Comparison of ENCODE assay signal across 8 mouse cellular contexts in the genomic region with DNA sequence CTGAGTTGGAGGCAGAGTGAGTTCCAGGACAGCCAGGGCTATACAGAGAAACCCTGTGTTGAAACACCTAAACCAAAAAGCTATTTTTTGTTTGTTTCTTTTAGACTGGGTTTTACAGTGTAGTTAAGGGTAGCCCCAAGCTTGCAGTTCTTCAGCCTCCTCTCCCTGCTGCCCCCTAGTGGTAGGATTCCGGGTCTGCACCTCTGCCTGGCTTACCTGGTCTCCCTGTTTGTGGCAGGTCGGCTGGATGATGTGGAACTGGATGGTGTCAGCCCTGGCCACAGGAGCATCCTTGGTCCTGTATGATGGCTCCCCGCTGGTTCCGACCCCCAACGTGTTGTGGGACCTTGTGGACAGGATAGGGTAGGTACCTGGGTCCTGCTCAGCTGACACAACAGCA. TPM values are rescaled to one million over a fixed set of nuclear protein-coding genes. Genes with fewer than 3 reads are reported as not detected.
DNase-seq lines count a peak whose midpoint lies in the region; ATAC-seq and TF ChIP-seq lines count a peak whose summit lies in the region.

No protein-coding gene starts in this region.

- TF ChIP-seq POLR2A in ES-Bruce4 (IDR thresholded peaks at IDR 0.05; ENCODE audit: insufficient read depth, low read length) = no peak

- TF ChIP-seq CTCF in ES-Bruce4 (IDR thresholded peaks at IDR 0.05; ENCODE audit: low read depth, low read length) = peak; percentile 98

- no peak for ATAC-seq in kidney, embryonic 16.5 days (ENCODE audit: low FRiP score, low TSS enrichment)
- no peak; the same call in 1 of the 2 replicates for ATAC-seq in intestine, embryonic 14.5 days (replicated peaks; ENCODE audit: low FRiP score, low TSS enrichment, low read depth)
- peak; percentile 88 for ATAC-seq in megakaryocyte progenitor cell, adult 5-6 weeks (replicated peaks; ENCODE audit: poor library complexity)

- peaks cover 53% of the 10 kb centered on the region for H3K36me3 ChIP-seq in kidney, embryonic 16.5 days (ENCODE audit: insufficient read depth, low read length)
- no peaks in the 10 kb centered on the region for H3K36me3 ChIP-seq in ES-Bruce4 (ENCODE audit: control insufficient read depth, insufficient read depth, low read length, poor library complexity, severe bottlenecking)
- H3K36me3 ChIP-seq in intestine, embryonic 14.5 days (ENCODE audit: control insufficient read depth, insufficient read depth, low read length) = peaks cover 80% of the 10 kb centered on the region

- no peaks in the 10 kb centered on the region for H3K9me3 ChIP-seq in kidney, embryonic 16.5 days (ENCODE audit: low read length)
- no peaks in the 10 kb centered on the region for H3K9me3 ChIP-seq in ES-Bruce4 (replicated peaks; ENCODE audit: control insufficient read depth, insufficient read depth, low read length, poor library complexity, severe bottlenecking)
- no peaks in the 10 kb centered on the region for H3K9me3 ChIP-seq in intestine, embryonic 14.5 days (ENCODE audit: control insufficient read depth, low read length)

- no peak for TF ChIP-seq EP300 in ES-Bruce4 (IDR thresholded peaks at IDR 0.05; ENCODE audit: insufficient read depth, low read depth, low read length)

- WGBS in kidney, embryonic 16.5 days = 53% methylated on average over 5 of the region's 5 CpGs
- 49% methylated on average over 5 of the region's 5 CpGs for WGBS in intestine, embryonic 14.5 days

- H3K27ac ChIP-seq in kidney, embryonic 16.5 days (ENCODE audit: low read length) = no peak overlapping the region
- no peak overlapping the region for H3K27ac ChIP-seq in ES-Bruce4 (ENCODE audit: insufficient read depth, low read length)
- H3K27ac ChIP-seq in intestine, embryonic 14.5 days (ENCODE audit: low read depth) = no peak overlapping the region

- DNase-seq in kidney, adult 18-20 months = peak; percentile 52
- DNase-seq in cerebellum, adult 11-12 months = peak; percentile 52
- DNase-seq in intestine, embryonic 14.5 days (ENCODE audit: low spot score) = peak; percentile 74
- peak; percentile 60 for DNase-seq in thymus, postnatal 25 days
- no peak for DNase-seq in frontal cortex, postnatal 10 days (ENCODE audit: low spot score in 2 of 2)

- H3K4me3 ChIP-seq in kidney, embryonic 16.5 days (ENCODE audit: low read length) = no peak overlapping the region
- H3K4me3 ChIP-seq in ES-Bruce4 (ENCODE audit: low read depth, low read length) = no peak overlapping the region
- no peak overlapping the region for H3K4me3 ChIP-seq in intestine, embryonic 14.5 days (ENCODE audit: low read depth, low read length)

- H3K4me2 ChIP-seq in kidney, embryonic 16.5 days (replicated peaks; ENCODE audit: low read depth, low read length) = no peak overlapping the region
- H3K4me2 ChIP-seq in intestine, embryonic 14.5 days (ENCODE audit: low read length) = no peak overlapping the region

- H3K4me1 ChIP-seq in kidney, embryonic 16.5 days (ENCODE audit: insufficient read depth, low read length) = peaks cover 2% of the 10 kb centered on the region; the same call in 1 of the 2 replicates
- no peaks in the 10 kb centered on the region for H3K4me1 ChIP-seq in ES-Bruce4 (ENCODE audit: control insufficient read depth, insufficient read depth, low read length)
- no peaks in the 10 kb centered on the region for H3K4me1 ChIP-seq in intestine, embryonic 14.5 days (replicated peaks; ENCODE audit: control insufficient read depth, insufficient read depth, low read length)

- no peak overlapping the region for H3K9ac ChIP-seq in kidney, embryonic 16.5 days (replicated peaks; ENCODE audit: low read length)
- H3K9ac ChIP-seq in ES-Bruce4 (ENCODE audit: low read depth, poor library complexity, severe bottlenecking) = no peak overlapping the region
- no peak overlapping the region for H3K9ac ChIP-seq in intestine, embryonic 14.5 days (ENCODE audit: low read length)

- no peaks in the 10 kb centered on the region for H3K27me3 ChIP-seq in kidney, embryonic 16.5 days (ENCODE audit: insufficient read depth, low read length)
- no peaks in the 10 kb centered on the region for H3K27me3 ChIP-seq in ES-Bruce4 (ENCODE audit: control insufficient read depth, insufficient read depth, low read length, poor library complexity, severe bottlenecking)
- no peaks in the 10 kb centered on the region for H3K27me3 ChIP-seq in intestine, embryonic 14.5 days (replicated peaks; ENCODE audit: control insufficient read depth, insufficient read depth, low read length)

RNA-seq across cellular contexts. Expression of a gene that starts 22.0 kb away (rescaled TPM):
- 0.18 and 0.39 TPM in 2 replicates for polyA plus RNA-seq in kidney, embryonic 16.5 days (2015; fragmentation: Nextera tagmentation; extraction: Ambion mirVana)
- 0.15 and 0.20 TPM in 2 replicates for polyA plus RNA-seq in ES-Bruce4 (2011; ENCODE audit: insufficient read depth, insufficient read length, low read depth, missing spikeins)
- polyA plus RNA-seq in intestine, embryonic 14.5 days (2014; fragmentation: Nextera tagmentation; extraction: Ambion mirVana) = 0.31 and 0.45 TPM in 2 replicates
- not detected in 2 replicates for total RNA-seq in megakaryocyte progenitor cell, adult 5-6 weeks (2015)
- total RNA-seq in megakaryocyte progenitor cell, adult 5-6 weeks (2017) = not detected in 2 replicates

RNA-seq across cellular contexts. Expression of a gene that starts 33.9 kb away (rescaled TPM):
- polyA plus RNA-seq in kidney, embryonic 16.5 days (2015; fragmentation: Nextera tagmentation; extraction: Ambion mirVana) = 39.8 and 41.1 TPM in 2 replicates
- 23.2 and 26.3 TPM in 2 replicates for polyA plus RNA-seq in ES-Bruce4 (2011; ENCODE audit: insufficient read depth, insufficient read length, low read depth, missing spikeins)
- 66.9 and 78.6 TPM in 2 replicates for polyA plus RNA-seq in intestine, embryonic 14.5 days (2014; fragmentation: Nextera tagmentation; extraction: Ambion mirVana)
- total RNA-seq in megakaryocyte progenitor cell, adult 5-6 weeks (2015) = 3.8 and 6.0 TPM in 2 replicates
- total RNA-seq in megakaryocyte progenitor cell, adult 5-6 weeks (2017) = 10.4 and 12.7 TPM in 2 replicates

Comparison
In these comparisons a context has a peak if more than half of its experiments do, and no peak if none do; other contexts are left out.
1. DNase-seq: peak in kidney, adult 18-20 months (single experiment), cerebellum, adult 11-12 months (single experiment), intestine, embryonic 14.5 days (single experiment) and thymus, postnatal 25 days (single experiment); none in frontal cortex, postnatal 10 days (0 of 2).